Mouse (Mus musculus) c-Kit-positive CD71-negative TER-119-negative erythroid progenitor cells, embryonic 14.5 days (primary cell): ENCODE results near the gene Txnrd1.

Experiments
- DNase-seq: peaks from one replicate; pipeline ENCODE4 v3.0.0-alpha.2; 2013; ENCODE audit warnings: low read depth

The Txnrd1 gene

DNA sequence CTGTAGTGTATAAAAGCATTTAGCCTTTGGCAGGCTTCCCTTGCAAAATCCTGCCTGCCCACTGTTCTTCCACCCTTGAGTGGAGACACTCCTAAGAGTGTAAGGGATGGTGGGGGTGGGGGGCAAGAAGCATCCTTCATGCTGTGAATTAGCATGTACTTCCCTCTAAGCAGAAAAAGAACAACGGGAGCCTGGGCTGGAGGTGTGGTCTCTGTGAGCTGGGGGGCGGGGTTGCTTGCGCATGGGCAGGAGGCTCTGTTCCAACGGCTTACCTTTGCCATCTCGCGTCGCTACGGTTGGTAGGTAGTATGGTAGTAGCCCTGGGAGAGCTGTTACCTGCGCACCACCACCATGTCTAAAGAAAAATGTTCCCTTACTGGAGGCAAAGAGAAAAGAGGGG lies 32.6 kb downstream of the Txnrd1 start, which contains the start of gene Eid3:
TSS of gene Eid3 (plus strand) at position 271 of the 400 bp plus-strand sequence.
- no peak for DNase-seq

DNA sequence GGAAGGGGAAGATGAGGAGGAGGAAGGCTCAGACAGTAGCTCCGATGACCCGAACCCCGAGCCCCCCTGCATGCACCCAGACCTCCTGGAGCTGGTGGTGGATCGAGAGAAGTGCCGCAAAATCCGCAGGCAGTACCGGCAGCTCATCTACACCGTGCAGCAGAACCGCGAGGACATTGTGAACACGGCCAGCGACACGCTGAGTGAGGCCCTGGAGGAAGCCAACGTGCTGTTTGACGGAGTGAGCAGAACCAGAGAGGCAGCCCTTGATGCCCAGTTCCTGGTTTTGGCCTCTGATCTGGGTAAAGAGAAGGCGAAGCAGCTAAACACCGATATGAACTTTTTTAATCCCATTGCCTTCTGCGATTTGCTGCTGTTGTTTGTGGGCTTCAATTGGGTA lies 33.1 kb downstream of the Txnrd1 start:
- no peak for DNase-seq

DNA sequence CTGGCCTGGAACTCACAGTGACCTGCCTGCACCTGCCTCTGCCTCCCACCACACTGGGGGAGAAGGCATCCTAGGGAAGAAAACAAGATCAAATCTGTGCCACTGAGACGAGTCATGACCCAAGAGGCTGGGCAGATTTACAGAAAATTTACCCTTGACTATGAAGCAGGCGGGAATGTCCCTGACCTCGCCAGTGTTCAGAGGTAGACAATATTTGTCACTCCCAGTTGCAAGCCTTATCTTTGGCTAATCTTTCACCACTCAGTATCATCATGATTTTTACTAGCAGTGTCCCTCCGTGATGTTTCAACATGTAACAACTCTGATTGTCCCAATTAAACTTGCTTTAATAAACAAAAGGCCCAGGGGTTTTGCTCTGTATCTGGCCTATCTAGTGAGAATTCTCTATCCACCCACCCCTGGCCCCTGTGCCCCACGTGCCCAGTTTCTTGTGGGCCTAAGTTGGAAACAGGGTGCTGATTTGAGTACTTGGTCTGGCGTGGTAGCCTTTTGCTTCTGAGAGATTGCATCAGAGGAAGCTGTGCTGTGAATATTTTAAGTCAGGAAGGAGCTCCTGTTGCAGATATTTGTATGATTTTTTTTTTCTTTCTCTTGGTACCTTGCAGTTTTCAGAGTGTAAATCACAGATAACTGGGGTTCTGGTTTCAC lies 34.8 kb downstream of the Txnrd1 start:
- DNase-seq, result no peak

DNA sequence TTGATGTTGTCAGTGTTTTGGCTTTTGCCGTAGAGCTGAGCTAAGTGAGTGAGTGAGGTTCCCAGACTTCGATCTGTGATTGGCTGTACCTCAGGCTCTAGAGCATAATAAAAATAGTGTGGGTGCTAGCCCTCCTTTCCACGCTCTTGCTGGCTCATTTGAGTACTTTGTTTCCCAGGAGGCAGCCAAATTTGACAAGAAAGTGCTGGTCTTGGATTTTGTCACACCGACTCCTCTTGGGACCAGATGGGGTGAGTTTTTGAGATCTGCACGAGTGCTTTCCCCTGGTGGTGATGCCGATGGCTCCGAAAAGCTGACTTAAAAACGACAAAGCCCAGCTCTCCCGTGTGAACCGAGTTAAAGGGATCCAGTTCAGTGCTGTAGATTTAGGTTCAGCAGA lies 41.7 kb downstream of the Txnrd1 start:
- DNase-seq, result no peak

DNA sequence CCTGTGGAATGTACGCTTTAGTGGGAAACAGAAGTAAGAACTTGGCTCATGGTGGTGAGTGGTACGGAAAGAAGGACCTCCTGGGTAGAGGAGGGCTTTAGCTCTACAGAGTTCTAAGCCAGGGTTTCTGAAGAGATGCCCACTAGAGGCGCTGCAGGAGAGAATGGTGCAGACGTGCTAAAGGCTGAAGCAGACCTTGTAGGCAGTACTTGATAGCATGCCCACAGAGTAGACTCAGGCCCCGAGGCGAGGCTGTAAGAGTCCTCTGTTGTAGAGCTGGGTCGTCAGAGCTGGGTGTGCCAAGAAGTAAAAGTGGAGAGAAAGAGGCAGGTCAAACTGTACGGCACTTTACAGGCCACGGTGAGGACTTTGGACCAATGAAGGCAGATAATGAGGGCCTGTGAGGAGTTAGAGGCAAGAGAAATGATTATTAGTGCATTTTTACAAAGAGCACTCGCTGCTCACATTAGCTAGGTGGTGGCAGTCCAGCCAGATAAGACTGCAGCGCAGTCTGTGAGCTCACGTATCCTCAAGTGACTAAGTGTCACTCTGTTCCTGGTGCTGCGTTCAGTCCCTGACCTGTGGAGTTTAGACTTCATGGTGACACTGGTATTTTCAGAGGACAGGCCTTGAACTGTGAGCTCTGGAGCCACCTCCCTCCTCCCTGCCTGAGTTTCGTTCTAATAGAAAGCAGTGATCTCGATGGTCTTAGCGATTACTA lies 42.5 kb downstream of the Txnrd1 start:
- no peak for DNase-seq

GRCm38 (mm10) chr10:82887354-82887753 lies 53.6 kb downstream of the Txnrd1 start:
- DNase-seq, result no peak

DNA sequence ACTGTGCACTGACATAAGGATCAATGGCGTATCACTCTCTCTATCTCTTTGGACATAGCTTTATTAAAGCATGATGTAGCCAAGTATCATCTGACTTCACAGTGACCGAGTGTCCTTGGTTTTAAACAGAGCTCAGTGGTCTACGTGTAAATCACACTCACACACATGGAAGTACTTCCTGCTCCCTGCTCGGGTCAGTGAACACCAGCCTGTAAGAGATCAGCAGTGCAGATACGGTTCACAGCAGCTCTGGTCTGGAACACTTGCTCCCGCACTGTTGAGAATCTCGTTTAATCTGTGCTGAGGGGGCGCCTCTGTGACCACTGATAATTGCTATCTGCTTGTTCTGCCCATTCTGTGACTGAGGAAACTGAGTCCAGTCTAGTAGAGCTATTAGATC lies 54.8 kb downstream of the Txnrd1 start:
- DNase-seq, result no peak

DNA sequence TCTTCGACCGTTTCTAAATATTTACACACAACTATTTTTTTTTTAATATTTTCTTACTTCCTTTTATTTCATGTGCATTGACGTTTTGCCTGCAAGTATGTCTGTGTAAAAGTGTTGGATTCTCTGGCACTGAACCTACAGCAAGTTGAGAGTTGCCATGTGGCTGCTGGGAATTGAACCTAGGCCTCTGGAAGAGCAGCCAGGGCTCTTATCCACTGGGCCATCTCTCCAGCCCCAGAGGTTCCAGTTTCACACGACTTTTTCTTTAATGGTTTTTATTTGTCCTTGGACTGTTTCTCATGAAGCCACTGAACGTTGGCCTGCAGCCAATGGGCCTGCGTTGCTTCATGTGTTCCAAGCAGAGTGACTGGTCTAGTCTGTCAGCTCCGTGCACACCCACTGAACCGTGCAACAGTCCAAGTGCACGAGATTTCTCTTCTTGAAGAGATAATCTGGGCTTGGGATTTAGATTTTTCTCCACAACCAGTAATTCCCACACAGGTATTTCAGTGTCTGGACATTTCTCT lies 55.8 kb downstream of the Txnrd1 start:
- DNase-seq, result no peak

DNA sequence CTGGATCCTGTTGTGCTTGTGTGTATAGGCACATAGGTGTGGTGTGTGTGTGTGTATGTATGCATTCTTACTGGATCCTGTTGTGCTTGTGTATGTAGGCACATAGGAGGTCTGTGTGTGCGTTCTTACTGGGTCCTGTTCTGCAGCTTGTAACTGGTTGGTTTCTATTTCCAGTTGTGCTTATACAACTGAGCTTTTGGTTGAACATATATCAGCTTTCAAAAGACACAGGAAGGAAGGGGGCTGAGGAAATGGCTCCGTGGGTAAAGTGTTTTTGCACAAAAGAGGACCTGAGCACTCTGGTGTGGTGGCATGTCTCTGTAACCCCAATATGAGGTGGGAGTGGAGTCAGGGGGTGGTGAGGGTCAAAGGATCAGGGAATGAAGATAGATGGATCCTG lies 57.2 kb downstream of the Txnrd1 start:
- no peak for DNase-seq

GRCm38 (mm10) chr10:82891427-82891826 lies 57.7 kb downstream of the Txnrd1 start:
- no peak for DNase-seq

- no peak for DNase-seq
These were observed 58.8 kb downstream of the Txnrd1 start for GRCm38 (mm10) chr10:82892442-82893055.

- DNase-seq, result no peak
These were observed 60.3 kb downstream of the Txnrd1 start for GRCm38 (mm10) chr10:82893872-82894650.

DNA sequence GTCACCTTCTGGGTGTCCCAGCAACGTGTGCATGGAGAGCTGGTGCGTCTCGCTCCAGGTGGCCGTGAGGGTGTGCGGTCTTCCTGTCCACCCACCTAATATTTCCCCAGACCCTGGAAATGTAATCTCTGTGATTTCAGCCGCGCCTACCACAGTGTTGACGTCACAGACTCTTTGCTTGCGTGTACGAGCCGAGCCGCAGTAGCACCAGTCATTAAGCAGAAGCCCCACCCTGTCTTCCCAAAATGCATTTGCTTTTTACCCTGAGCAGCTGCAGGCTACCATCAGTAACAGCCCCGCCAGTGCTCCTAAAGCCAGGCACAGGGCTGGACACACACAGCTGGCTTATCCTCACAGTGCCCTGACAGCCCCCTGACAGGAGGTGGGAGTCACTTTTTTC lies 64.2 kb downstream of the Txnrd1 start:
- no peak for DNase-seq

GRCm38 (mm10) chr10:82898893-82899292 lies 65.1 kb downstream of the Txnrd1 start:
- no peak for DNase-seq

DNA sequence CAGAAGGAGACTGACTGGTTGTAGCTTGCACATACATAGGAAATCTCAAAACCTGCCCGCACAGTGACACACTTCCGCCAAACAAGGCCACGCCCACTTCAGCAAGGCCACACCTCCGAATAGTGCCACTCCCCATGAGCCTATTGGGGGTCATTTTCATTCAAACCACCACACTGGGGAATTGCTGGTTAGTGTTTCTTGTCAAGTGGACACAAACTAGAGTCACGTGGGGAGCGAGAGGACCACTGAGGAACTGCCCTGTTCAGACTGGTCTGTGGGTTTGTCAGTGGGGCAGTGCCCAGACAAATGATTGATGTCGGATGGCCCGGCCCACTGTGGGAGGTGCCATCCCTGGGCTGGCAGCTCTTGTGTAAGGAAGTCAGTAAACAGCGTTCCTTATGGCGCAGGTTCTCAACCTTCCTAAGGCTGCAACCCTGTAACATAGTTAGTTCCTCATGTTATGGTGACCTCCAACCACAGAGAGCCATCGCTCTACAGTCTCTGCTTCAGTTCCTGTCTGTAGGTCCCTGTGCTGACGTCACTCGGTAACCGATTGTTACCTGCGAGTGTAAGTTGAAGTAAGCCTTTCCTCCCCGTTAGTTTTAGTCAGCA lies 66.2 kb downstream of the Txnrd1 start:
- no peak for DNase-seq

GRCm38 (mm10) chr10:82900546-82900945 lies 66.8 kb downstream of the Txnrd1 start:
- DNase-seq, result no peak

- DNase-seq, result peak; percentile 76
These were observed 67.7 kb downstream of the Txnrd1 start for GRCm38 (mm10) chr10:82901436-82901835.

GRCm38 (mm10) chr10:82908526-82908925 lies 74.8 kb downstream of the Txnrd1 start:
- no peak for DNase-seq

GRCm38 (mm10) chr10:82909382-82909781 lies 75.6 kb downstream of the Txnrd1 start:
- DNase-seq, result peak; percentile 72

- no peak for DNase-seq
These were observed 76.4 kb downstream of the Txnrd1 start for GRCm38 (mm10) chr10:82910198-82910597.

- no peak for DNase-seq
These were observed 79.5 kb downstream of the Txnrd1 start for GRCm38 (mm10) chr10:82913238-82913637.

DNA sequence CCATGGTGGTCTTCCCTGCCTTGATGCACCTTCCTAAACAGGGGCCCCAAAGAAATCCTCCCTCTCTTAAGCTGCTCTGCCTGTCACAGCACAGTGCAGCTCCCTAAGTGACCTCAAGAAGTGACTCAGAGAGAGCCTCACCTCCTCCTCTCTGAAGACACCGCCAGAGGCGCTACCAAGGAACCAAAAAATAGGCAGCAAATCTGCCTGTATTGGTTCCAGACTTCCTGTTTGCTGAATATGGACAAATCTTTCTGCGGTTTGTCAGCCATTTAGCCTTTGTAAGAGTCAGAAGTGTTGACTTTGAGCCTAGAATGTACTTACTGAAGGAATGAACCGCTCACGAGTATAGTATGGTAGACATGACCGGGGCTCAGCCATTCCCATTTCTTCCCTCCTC lies 80.0 kb downstream of the Txnrd1 start:
- peak; percentile 49 for DNase-seq
